Mouse (Mus musculus) E14TG2a.4 (cell line): Measurements from ENCODE around the gene Dync1li1.

Source experiments
- CTCF ChIP-seq: conservative IDR thresholded peaks from 2 replicates; pipeline ENCODE4 v1.5.1; 2014; ENCODE audit warnings: low read length
- NANOG ChIP-seq: IDR thresholded peaks from 2 replicates; pipeline ENCODE4 v1.6.1; 2014; ENCODE audit warnings: borderline replicate concordance, low read length, mixed read lengths
- POU5F1 ChIP-seq: IDR thresholded peaks from 2 replicates; pipeline ENCODE4 v1.6.1; 2014; ENCODE audit warnings: low read length, borderline replicate concordance

DNA sequence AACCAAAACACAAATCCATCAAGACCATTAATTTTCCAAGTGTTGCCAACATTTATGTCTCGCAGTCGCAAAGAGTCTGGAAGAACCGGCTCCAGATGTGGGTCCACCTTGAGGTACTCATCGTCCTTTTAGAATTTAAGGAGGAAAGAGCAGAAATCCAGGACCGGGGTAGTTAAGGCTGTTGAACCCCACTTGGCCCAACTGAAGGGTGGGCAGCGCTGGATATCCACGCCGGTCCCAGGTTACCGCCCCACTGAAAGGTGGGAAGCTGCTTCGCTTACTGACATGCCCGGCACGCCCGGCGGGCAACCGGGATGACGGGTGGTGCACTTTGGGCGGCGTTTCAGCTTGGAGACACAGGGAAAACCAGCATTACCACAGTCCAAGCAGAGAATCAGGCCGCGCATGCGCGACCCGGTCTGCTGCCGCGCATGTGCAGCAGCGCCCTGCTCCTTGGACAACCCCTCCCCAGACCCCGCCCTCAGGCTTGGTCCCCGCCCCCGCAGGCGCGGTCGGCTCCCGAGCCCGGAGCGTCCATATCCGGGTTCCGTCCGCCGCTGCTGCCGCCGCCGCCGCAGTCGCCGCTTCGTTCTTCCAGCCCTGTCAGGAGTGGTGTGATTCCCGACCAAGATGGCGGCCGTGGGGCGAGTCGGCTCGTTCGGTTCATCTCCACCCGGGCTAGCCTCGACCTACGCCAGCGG is at the start of gene Dync1li1:
- TF ChIP-seq CTCF (no peak), NANOG (no peak), POU5F1 (no peak)
